Mouse (Mus musculus): ENCODE data around the gene Ncor2. TPM values are rescaled to one million over a fixed set of nuclear protein-coding genes. Genes with fewer than 3 reads are reported as not detected.

The Ncor2 gene
- polyA plus RNA-seq, 1 experiment from 2014 or later, result 14.9 TPM

DNA sequence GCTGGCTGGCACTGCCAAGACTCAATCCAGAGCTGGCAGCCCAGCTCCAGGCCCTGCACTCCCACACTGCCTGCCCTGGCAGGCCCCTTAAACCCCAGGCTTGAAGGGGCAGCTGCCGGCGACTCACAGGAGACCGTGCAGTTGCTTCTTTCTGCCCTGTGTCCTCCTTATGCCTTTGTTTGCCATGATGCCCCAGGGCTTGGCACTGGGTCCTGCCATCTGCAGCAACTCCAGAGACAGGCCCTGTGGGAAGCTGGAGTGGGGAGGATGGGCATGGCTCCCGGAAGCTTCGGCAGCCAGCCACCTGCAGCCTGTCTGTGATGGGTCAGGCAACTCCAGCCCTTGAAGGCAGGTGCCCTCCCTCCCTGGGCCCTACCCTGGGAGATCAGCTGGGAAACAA, 24.0 kb downstream of the Ncor2 start:
- no peak for ATAC-seq (replicated peaks; ENCODE audit: insufficient number of reproducible peaks, insufficient read depth, low FRiP score, low read depth)
- Histone ChIP-seq H3K27me3 (no peaks in the 10 kb centered on the region), H3K9ac (no peak overlapping the region), H3K9me3 (replicated peaks) (no peaks in the 10 kb centered on the region), H3K4me3 (no peak overlapping the region), H3K4me2 (no peak overlapping the region), H3K27ac (no peak overlapping the region), H3K36me3 (no peaks in the 10 kb centered on the region), H3K4me1 (replicated peaks) (peaks cover 99% of the 10 kb centered on the region)
- 64% methylated on average over 5 of the region's 5 CpGs for WGBS

DNA sequence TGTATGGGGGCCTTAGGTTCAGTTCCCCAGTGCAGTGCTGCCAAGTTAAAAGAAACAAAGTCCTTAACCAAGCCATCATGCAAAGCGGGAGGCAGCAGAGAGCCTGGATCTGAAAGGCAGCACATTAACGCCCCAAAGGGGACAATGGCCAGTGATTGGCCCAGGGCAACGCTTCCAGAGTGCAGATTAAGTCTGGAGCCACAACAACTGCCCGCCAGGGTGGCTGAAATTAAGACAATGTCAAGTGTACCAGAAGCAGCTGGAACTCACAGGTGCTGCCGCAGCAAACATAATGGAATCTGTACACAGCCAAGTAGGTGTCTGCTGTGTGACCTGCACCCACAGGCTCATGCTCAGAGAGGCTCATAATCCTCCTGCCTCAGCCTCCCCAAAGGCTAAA, 24.8 kb downstream of the Ncor2 start:
- Histone ChIP-seq H3K9me3 (replicated peaks) (no peaks in the 10 kb centered on the region), H3K9ac (no peak overlapping the region), H3K4me1 (replicated peaks) (peaks cover 99% of the 10 kb centered on the region), H3K27ac (no peak overlapping the region), H3K4me2 (no peak overlapping the region), H3K36me3 (no peaks in the 10 kb centered on the region), H3K27me3 (no peaks in the 10 kb centered on the region), H3K4me3 (no peak overlapping the region)
- 62% methylated on average over 5 of the region's 5 CpGs for WGBS
- no peak for ATAC-seq (replicated peaks; ENCODE audit: insufficient number of reproducible peaks, insufficient read depth, low FRiP score, low read depth)

DNA sequence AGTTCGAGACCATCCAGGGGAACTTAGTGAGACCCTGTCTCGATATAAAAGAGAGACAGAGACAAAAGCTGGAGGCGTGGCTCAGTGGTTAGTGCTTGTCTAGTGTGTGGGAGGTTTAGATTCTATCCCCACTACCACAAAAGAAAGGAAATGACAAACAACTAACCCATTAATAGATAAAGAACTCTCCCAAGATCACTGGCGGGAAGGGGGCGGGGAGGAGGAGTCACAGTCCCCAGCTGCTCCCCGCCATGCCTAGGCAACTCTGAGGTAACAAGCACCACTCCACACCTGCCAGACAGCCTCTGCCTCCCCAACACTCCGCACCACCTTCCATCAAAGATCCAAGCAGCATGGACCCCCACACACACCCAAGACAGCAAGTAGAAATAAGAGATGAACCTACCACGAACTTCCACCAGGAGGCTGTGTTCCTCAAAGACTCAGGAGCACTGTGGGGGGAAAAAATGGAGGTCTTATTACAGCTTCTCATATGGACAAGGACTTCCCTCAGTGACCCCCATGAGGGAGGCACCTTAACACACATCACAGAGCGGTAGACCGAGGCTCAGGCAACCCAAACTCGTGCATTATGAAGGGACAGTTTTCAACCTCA, 25.7 kb downstream of the Ncor2 start:
- Histone ChIP-seq H3K4me2 (no peak overlapping the region), H3K27ac (no peak overlapping the region)

DNA sequence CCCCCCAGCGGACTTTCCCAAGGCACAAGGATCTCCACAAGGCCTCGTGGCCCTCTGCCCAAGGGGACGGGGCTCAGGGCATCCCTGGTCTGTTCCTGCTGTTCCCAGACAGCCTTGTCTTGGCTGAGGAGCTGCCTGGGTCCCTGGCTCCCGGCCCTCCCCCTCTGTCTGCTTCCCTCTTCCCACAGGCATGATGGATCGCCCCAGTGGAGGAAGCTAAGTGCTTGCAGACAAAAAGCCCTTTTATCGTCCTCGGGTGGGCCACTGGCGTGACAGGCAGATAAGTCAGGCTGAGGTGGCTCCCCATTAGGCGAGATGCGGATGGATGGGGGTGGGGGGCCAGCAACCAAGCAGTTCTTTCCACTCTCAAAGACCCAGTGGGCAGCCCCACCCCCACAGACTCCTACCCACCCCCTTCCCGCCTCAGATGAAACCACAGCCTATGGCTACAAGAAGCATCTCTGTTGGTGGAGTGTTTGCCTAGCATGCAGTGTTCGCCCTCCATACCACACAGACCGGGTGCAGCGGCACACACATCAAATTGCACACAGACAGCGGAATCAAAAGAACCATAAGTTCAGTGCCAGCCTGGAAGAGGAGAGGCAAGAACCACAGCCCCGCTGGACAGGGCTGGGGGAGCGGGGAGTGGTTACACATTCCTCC, 27.0 kb downstream of the Ncor2 start:
- Histone ChIP-seq H3K4me2 (peak overlapping the region; percentile 29), H3K4me1 (replicated peaks) (peaks cover 99% of the 10 kb centered on the region), H3K9ac (peak overlapping the region; percentile 30; the same call in 1 of the 2 replicates), H3K36me3 (no peaks in the 10 kb centered on the region), H3K27me3 (no peaks in the 10 kb centered on the region), H3K9me3 (replicated peaks) (no peaks in the 10 kb centered on the region), H3K27ac (peak overlapping the region; percentile 71), H3K4me3 (no peak overlapping the region)
- whole genome bisulfite sequencing, result 21% methylated on average over 17 of the region's 17 CpGs
- peak; percentile 34 for ATAC-seq (replicated peaks; ENCODE audit: insufficient number of reproducible peaks, insufficient read depth, low FRiP score, low read depth)

More for the DNA sequence above, 25.7 kb downstream of the Ncor2 start:
- no peaks in the 10 kb centered on the region for H3K9me3 ChIP-seq (replicated peaks)
- WGBS, result 79% methylated on average over 11 of the region's 11 CpGs
- no peak overlapping the region for H3K9ac ChIP-seq
- H3K4me1 ChIP-seq (replicated peaks), result peaks cover 99% of the 10 kb centered on the region
- H3K36me3 ChIP-seq, result no peaks in the 10 kb centered on the region
- H3K27me3 ChIP-seq, result no peaks in the 10 kb centered on the region
- H3K4me3 ChIP-seq, result no peak overlapping the region
- ATAC-seq (replicated peaks; ENCODE audit: insufficient number of reproducible peaks, insufficient read depth, low FRiP score, low read depth), result no peak

DNA sequence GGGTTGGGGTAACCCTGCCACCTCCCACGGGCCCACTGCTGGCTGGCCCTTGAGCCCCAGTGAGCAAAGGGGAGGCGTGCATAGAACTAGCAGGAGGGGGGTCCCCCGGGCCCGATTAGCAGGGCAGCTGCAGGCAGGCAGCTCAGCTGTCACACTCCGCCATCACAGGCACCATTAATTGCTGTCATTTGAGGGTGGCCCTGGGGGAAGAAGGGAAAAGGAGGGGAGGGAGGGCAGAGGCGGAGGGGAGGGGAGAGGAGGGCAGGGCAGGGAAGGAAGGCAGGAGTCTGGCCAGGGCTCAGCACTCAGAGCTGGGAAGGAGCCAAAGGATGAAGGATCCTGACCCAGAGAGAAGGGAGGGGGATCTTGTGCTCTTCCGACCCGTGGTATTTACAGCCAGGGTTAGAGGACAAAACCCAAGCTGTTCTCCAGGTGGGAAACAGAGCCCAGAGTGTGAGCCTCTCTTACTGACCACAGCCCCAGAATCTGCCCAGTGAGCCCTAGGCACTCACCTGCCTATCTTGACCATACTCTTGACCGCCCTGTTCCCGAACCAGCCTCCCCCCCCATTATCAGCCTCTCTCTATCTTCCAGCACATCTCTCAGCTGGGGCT, 28.0 kb downstream of the Ncor2 start:
- H3K36me3 ChIP-seq, result no peaks in the 10 kb centered on the region
- H3K27me3 ChIP-seq, result no peaks in the 10 kb centered on the region
- no peak overlapping the region for H3K4me3 ChIP-seq
- 0 out of 2 replicates have a peak overlapping the region, but pooled peaks have one; percentile 30 for H3K9ac ChIP-seq
- peak overlapping the region; percentile 29 for H3K4me2 ChIP-seq
- WGBS, result 26% methylated on average over 10 of the region's 10 CpGs
- H3K27ac ChIP-seq, result peak overlapping the region; percentile 71
- ATAC-seq (replicated peaks; ENCODE audit: insufficient number of reproducible peaks, insufficient read depth, low FRiP score, low read depth), result peak; percentile 41; the same call in 1 of the 2 replicates
- no peaks in the 10 kb centered on the region for H3K9me3 ChIP-seq (replicated peaks)
- H3K4me1 ChIP-seq (replicated peaks), result peaks cover 98% of the 10 kb centered on the region

DNA sequence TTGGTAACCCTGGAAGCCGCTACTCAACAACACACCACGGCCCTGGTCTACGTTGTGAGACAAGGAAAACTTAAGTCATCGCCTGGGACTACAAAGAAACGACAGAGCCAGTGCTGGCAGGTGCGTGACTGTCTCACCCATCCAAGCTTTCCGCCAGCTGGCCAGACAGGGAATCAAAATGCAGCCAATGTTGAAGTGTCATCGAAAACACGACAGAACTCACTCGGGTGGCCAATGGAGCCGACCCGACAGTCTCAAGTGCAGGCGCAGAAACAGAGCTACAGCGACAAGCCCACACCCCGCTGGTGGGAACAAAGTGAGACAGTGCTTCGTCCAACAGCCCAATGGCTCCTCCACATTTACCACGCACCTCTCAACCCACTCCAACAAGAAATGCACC, 29.9 kb downstream of the Ncor2 start:
- no peak for ATAC-seq (replicated peaks; ENCODE audit: insufficient number of reproducible peaks, insufficient read depth, low FRiP score, low read depth)
- Histone ChIP-seq H3K27me3 (no peaks in the 10 kb centered on the region), H3K27ac (peak overlapping the region; percentile 69), H3K9me3 (replicated peaks) (no peaks in the 10 kb centered on the region), H3K36me3 (no peaks in the 10 kb centered on the region), H3K4me2 (no peak overlapping the region), H3K4me3 (no peak overlapping the region), H3K4me1 (replicated peaks) (peaks cover 89% of the 10 kb centered on the region), H3K9ac (no peak overlapping the region)
- WGBS, result 45% methylated on average over 17 of the region's 17 CpGs

DNA sequence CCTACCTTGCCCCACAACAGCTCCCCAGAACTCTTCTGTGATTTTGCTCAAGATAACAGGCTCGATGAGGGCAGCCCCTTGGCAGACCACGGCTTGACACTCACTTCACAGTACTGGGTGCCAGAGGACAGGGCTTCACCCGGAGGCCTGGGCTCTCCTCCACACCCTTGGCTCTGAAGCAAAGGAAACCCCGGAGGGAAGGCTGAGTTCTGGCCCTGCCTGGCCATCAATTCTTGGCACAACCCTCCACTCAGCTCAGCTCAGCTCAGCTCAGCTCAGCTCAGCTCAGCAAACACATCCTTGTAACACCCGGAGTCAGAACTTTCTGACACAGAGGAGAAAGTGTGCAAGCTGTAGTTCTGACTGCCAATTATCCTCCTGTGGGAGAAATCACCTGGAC, 30.3 kb downstream of the Ncor2 start:
- no peak overlapping the region for H3K9ac ChIP-seq
- peak overlapping the region; percentile 69 for H3K27ac ChIP-seq
- 18% methylated on average over 5 of the region's 5 CpGs for WGBS
- peaks cover 89% of the 10 kb centered on the region for H3K4me1 ChIP-seq (replicated peaks)
- peak; percentile 32; the same call in 1 of the 2 replicates for ATAC-seq (replicated peaks; ENCODE audit: insufficient number of reproducible peaks, insufficient read depth, low FRiP score, low read depth)
- no peaks in the 10 kb centered on the region for H3K9me3 ChIP-seq (replicated peaks)
- no peak overlapping the region for H3K4me3 ChIP-seq
- H3K27me3 ChIP-seq, result no peaks in the 10 kb centered on the region
- H3K36me3 ChIP-seq, result no peaks in the 10 kb centered on the region
- H3K4me2 ChIP-seq, result no peak overlapping the region

DNA sequence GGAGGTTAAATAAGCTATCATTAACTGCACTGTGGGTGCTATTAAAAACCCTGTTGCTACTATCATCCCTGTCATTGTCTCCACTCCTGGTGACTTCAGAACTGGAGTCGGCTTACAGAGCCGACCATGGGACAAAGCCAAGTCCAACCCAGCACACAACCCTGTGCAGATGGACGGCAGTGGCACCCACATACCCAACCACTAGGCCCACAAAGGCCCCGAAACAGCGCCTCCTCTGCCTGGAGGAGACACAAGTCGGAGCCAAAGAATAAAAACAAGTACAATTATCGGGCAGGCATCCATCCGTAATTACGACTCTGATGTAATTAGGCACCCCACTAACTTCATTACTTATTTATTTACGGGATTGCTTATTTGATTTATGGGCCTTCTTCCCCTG, 30.8 kb downstream of the Ncor2 start:
- H3K4me3 ChIP-seq, result no peak overlapping the region
- no peaks in the 10 kb centered on the region for H3K36me3 ChIP-seq
- WGBS, result 59% methylated on average over 10 of the region's 10 CpGs
- H3K4me2 ChIP-seq, result no peak overlapping the region
- H3K9ac ChIP-seq, result no peak overlapping the region
- H3K27me3 ChIP-seq, result no peaks in the 10 kb centered on the region
- H3K9me3 ChIP-seq (replicated peaks), result no peaks in the 10 kb centered on the region
- ATAC-seq (replicated peaks; ENCODE audit: insufficient number of reproducible peaks, insufficient read depth, low FRiP score, low read depth), result no peak
- peak overlapping the region; percentile 69 for H3K27ac ChIP-seq
- peaks cover 89% of the 10 kb centered on the region for H3K4me1 ChIP-seq (replicated peaks)

DNA sequence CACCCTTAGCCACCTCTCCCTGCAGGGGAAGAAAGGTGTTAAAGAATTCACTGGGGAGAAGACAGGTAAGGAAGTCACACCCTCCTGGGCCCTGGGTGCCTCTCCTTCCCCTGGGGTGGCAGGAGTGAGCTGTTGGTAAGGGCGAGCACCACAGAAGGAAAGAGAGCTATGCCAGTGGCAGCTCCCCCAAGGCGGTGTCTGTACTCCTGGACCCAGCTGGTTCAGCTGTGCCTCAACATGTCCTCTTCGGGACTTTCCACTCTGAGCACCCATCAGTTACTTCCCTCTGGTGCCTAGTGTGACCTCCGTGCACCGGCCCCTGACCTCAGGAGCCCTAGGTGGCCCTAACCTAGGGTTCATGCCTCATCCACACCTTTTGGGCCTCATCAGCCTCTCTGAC, 31.9 kb downstream of the Ncor2 start:
- Histone ChIP-seq H3K9me3 (replicated peaks) (no peaks in the 10 kb centered on the region), H3K4me3 (no peak overlapping the region), H3K9ac (no peak overlapping the region), H3K27me3 (no peaks in the 10 kb centered on the region), H3K36me3 (no peaks in the 10 kb centered on the region), H3K4me2 (no peak overlapping the region), H3K4me1 (replicated peaks) (peaks cover 89% of the 10 kb centered on the region), H3K27ac (0 out of 2 replicates have a peak overlapping the region, but pooled peaks have one; percentile 7)
- WGBS, result 89% methylated on average over 4 of the region's 5 CpGs
- no peak for ATAC-seq (replicated peaks; ENCODE audit: insufficient number of reproducible peaks, insufficient read depth, low FRiP score, low read depth)

DNA sequence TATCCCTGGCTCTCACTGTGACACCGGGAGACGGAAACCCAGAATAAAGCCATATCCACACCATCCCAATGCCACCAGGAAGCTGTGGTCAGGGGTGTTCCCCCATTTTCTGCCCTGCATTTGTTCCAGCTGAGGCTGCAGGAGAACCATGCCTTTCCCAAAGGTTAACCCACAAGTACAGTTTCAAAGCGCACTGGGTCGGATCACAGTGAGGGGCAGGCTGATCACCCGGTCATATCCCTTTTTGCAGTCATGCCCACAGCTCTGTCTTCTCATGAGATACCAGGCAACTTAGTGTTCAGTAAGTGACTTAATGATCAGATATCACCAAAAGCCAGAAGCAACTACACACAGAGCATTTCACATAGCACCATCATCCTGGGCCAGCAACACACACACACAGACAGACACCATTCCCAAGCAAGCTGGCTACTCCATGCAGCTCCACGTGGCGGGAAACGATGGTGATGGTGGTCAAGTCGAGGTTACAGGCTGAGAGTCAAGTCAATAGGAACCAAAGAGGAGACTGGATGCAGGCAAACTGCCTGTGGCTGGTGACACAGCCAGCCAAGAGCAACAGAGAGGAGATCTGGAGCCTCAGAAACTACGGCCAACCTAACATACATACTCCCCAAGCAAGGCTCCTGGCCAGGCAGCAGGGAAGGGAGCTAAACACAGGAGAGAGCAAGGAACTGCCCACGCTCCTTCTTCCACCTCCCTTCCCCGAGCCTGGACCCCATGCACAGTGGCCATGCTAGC, 35.7 kb downstream of the Ncor2 start:
- peaks cover 88% of the 10 kb centered on the region for H3K4me1 ChIP-seq (replicated peaks)
- H3K4me2 ChIP-seq, result no peak overlapping the region
- WGBS, result 75% methylated on average over 12 of the region's 12 CpGs
- no peak for ATAC-seq (replicated peaks; ENCODE audit: insufficient number of reproducible peaks, insufficient read depth, low FRiP score, low read depth)
- peak overlapping the region; percentile 35; the same call in 1 of the 2 replicates for H3K27ac ChIP-seq
- H3K4me3 ChIP-seq, result no peak overlapping the region
- no peaks in the 10 kb centered on the region for H3K9me3 ChIP-seq (replicated peaks)
- no peak overlapping the region for H3K9ac ChIP-seq
- no peaks in the 10 kb centered on the region for H3K27me3 ChIP-seq
- no peaks in the 10 kb centered on the region for H3K36me3 ChIP-seq

DNA sequence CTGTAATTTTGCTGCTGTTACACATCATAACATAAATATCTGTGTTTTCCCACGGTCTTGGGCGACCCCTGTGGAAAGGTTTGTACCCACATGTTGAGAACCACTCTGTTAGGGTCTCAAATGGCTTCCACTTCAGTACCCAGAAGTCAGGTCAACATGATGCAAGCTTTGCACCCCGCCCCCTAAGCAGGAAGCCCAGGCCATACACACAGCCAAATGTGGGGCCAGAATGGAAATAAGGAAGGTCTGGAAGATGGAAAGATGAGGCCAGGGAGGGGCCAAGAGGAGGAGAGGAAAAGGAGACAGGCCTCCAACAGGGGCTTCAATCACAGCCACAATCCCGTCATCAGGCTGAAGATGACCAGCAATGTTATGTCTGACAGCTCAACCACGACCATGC, 37.1 kb downstream of the Ncor2 start:
- H3K4me3 ChIP-seq, result no peak overlapping the region
- ATAC-seq (replicated peaks; ENCODE audit: insufficient number of reproducible peaks, insufficient read depth, low FRiP score, low read depth), result no peak
- H3K4me2 ChIP-seq, result peak overlapping the region; percentile 66
- WGBS, result 39% methylated on average over 5 of the region's 5 CpGs
- H3K9me3 ChIP-seq (replicated peaks), result no peaks in the 10 kb centered on the region
- H3K27ac ChIP-seq, result peak overlapping the region; percentile 98
- H3K4me1 ChIP-seq (replicated peaks), result peaks cover 88% of the 10 kb centered on the region
- H3K27me3 ChIP-seq, result no peaks in the 10 kb centered on the region
- no peaks in the 10 kb centered on the region for H3K36me3 ChIP-seq
- no peak overlapping the region for H3K9ac ChIP-seq
